Mouse (Mus musculus) lung, postnatal 0 days (tissue): Measurements from ENCODE around the gene Ly6g6e.

ENCODE experiments used
- CTCF ChIP-seq: IDR thresholded peaks from 2 replicates; pipeline ENCODE4 v1.5.1; 2016; ENCODE audit warnings: antibody characterized with exemption, mild to moderate bottlenecking
- EP300 ChIP-seq: IDR thresholded peaks from 2 replicates; pipeline ENCODE4 v1.6.1; 2016; ENCODE audit warnings: antibody characterized with exemption, mild to moderate bottlenecking, control low read depth

DNA sequence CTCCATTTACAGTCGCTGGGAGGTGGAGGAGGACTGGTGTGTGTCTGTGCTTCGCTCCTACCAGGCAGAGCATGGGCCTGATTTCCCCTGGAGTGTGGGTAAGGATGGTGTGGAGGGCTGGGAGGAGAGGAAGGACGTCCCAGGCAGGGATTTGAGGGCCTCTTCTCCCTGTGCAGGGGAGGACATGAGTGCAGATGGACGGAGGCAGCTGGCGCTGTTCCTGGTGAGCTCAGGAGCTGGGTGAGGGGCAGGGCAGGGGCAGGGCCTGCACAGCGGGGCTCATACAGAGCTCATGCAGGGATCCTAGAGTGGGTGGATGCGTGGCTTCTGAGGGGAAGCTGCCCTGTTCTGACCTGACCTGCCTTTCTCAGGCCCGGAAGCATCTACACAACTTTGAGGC is 25.6 kb downstream of the Ly6g6e start:
- no peak for TF ChIP-seq CTCF
- no peak for TF ChIP-seq EP300
